Mouse (Mus musculus): Measurements from ENCODE around the gene Spcs3.
A peak's percentile ranks its signal among the peaks of the same experiment; 100 is the strongest.

Gene Spcs3

GRCm38 (mm10) chr8:54508096-54508456 is 21.7 kb downstream of the Spcs3 start:
- DNase-seq (ENCODE audit: low read depth) = no peak

- peak; percentile 87 for DNase-seq (ENCODE audit: low read depth)
These were observed 22.2 kb downstream of the Spcs3 start for GRCm38 (mm10) chr8:54507428-54508095.

GRCm38 (mm10) chr8:54505060-54505459 is 24.7 kb downstream of the Spcs3 start:
- DNase-seq (ENCODE audit: low read depth) = peak; percentile 40

GRCm38 (mm10) chr8:54503104-54503503 is 26.7 kb downstream of the Spcs3 start:
- no peak for DNase-seq (ENCODE audit: low read depth)

GRCm38 (mm10) chr8:54493915-54494314 is 35.9 kb downstream of the Spcs3 start:
- no peak for DNase-seq (ENCODE audit: low read depth)

- DNase-seq (ENCODE audit: low read depth) = peak; percentile 87
These were observed 36.7 kb downstream of the Spcs3 start for GRCm38 (mm10) chr8:54493110-54493509.

- no peak for DNase-seq (ENCODE audit: low read depth)
These were observed 37.9 kb downstream of the Spcs3 start for GRCm38 (mm10) chr8:54491934-54492333.

GRCm38 (mm10) chr8:54491057-54491690 is 38.6 kb downstream of the Spcs3 start:
- DNase-seq (ENCODE audit: low read depth) = peak; percentile 78

- no peak for DNase-seq (ENCODE audit: low read depth)
These were observed 41.4 kb downstream of the Spcs3 start for GRCm38 (mm10) chr8:54488437-54488836.

GRCm38 (mm10) chr8:54486555-54487273 is 43.1 kb downstream of the Spcs3 start:
- no peak for DNase-seq (ENCODE audit: low read depth)
